Mouse (Mus musculus): ENCODE measurements around the gene Btg1. TPM values are rescaled to one million over a fixed set of nuclear protein-coding genes. Genes with fewer than 3 reads are reported as not detected.

Gene Btg1
- polyA plus RNA-seq (2017; shearing (Covaris generic)), result 2,383 TPM

DNA sequence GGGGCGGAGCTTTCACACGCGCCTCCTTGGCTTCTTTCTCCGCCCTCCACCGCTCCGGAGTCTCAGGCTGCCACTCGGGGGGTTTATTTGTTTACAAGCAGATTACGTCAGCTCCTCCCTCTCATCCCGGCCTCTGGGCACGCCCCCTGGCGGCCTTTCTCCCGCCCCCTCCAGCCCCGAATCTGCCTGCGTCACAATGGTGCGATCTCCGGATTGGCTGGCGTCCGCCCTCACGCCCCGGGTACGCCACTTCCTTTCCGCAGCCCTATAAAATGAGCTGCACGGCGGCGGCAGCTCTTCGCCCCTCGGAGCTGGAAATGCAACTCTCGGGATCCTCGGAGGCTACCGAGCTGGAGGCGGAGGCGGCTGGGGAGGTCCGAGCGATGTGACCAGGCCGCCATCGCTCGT is at the start of gene Btg1:
TSS of gene Btg1 (plus strand) at position 298 of the 408 bp plus-strand sequence.

